Mouse (Mus musculus) right cerebral cortex, postnatal 36 days (tissue): ENCODE measurements around the gene Gfi1.

ENCODE experiments used
- DNase-seq, 2 experiments: peaks; one replicate each; pipeline ENCODE4 v3.0.0; 2022; ENCODE audit warnings: low spot score in 2 of 2, mixed read lengths in 1 of 2

The Gfi1 gene

DNA sequence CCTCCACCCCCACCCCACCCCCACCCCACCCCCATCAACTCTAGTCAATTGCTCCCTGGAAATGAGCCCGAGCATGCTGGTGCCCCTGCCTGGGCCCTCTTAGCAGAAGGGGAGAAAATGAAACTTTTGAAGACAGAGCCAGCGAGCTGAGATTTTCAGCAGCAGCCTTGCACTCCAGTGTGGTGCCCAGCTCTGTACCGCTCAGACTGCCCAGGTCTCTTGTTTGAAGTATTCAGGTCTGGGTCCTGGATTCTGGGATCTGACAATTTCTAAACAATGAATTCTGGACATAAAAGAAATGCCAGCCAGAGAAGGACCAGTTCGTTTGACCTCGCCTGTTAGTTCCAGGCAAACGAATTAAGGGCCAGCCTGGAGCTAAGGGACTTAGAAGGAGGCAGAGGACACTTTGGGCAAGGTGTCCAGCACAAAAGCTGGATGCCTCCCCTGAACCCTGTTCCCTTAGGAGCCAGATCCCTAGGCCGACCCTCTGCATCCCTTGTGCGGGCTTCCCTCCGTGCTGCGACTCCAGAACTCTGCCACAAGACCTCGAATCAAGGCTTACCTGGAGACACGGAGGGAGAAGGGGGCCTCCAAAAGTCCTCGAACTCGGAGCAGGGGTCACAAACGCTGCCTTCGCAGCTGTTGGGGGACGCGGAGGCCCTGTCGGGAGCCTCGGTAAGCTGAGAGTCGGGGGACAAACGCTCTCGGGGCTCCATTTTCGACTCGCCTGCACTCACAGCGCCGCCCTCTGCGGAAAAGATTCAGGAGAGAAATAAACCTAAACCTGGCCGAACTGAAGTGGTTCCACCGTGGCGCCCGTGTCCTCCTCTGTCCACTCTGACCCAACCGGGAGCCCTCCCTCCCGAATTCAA lies 2.9 kb downstream of the Gfi1 start:
- no peak for DNase-seq

DNA sequence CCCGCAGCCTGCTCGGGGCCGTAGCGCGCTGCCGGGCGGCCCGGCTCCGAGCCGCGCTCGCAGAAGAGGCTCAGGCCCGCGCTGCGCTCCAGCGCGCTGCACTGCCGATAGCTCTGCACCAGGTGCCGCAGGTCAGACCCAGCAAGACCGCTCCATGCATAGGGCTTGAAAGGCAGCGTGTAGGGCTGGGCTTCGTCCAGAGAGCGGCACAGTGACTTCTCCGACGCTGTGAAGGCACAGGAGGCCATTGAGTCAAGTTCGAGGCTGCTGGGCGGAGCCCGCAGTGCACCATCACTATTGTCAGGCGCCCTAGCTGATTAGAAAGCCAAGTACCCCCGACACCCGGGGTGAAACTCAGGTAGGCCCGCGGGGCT lies 4.2 kb downstream of the Gfi1 start:
- no peak for DNase-seq

GRCm38 (mm10) chr5:107720991-107721637 lies 4.7 kb downstream of the Gfi1 start:
- no peak for DNase-seq

- DNase-seq, result no peak
Measured at GRCm38 (mm10) chr5:107720511-107720910, 5.3 kb downstream of the Gfi1 start.

DNA sequence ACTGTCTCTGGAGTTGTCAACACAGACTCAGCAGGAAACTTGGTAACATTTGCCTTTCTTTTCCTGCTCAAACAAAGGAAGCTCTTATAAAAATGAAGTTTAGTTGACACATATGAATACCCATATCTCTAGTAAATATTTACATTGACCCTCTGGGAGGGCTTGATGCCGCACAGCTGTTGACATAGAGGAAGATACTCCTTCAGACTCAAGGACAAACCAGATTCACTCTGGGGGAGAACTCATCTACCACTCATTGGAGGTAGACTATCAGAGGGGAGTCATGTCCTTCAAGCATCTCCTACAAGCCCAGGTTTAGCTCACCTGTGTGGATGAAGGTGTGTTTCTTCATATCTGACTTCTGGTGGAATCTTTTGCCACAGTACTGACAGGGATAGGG lies 6.0 kb downstream of the Gfi1 start:
- no peak for DNase-seq

- DNase-seq, result no peak
Measured at GRCm38 (mm10) chr5:107719209-107719608, 6.6 kb downstream of the Gfi1 start.

DNA sequence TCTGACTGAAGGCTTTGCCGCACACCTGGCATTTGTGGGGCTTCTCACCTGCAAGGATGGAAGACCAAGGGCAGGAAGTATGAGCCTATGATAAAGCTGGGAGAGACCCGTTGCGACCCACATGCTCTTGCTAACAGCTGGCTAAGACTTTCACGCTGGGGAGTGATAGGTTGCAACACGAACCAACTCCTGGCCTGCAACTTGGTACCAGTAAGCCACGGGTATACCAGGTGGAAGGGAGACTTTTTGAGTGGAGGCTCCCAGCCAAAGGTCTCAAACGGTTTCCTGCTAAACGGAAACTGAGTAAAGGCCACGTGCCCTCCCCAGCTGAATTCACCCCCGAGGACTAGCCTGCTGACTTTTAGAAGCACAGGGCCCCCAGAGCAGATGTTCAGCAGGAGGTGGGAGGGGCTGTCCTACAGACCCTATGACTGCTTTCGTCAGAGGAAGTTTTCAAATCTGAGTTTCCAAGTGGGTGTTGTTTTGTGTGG lies 7.9 kb downstream of the Gfi1 start:
- DNase-seq, result no peak

GRCm38 (mm10) chr5:107711689-107712088 lies 14.1 kb downstream of the Gfi1 start:
- no peak for DNase-seq

- no peak for DNase-seq
Measured at GRCm38 (mm10) chr5:107708124-107708797, 17.6 kb downstream of the Gfi1 start.

GRCm38 (mm10) chr5:107706262-107706661 lies 19.6 kb downstream of the Gfi1 start:
- DNase-seq, result no peak

- DNase-seq, result no peak
Measured at GRCm38 (mm10) chr5:107705756-107706155, 20.1 kb downstream of the Gfi1 start.

- no peak for DNase-seq
Measured at GRCm38 (mm10) chr5:107703207-107703763, 22.6 kb downstream of the Gfi1 start.

GRCm38 (mm10) chr5:107701658-107702057 lies 24.2 kb downstream of the Gfi1 start:
- no peak for DNase-seq

DNA sequence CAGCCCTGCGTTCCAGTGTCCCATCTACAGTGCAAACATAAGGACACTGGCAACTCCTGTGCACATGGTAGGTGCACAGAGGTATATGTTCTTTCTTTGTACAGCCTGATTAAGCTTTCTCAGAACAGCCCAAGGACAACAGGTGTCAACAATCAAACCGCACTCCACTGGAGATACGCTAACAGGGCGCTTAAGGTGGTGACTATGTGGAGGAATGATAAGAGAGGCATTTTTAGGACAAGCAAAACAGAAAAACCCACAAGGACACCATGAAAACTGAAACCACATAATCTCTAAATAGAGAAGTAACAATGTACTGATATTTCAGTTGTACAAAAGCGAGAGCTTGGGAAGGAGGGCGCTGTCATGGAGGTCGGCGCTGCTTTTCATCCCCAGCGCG lies 25.0 kb downstream of the Gfi1 start:
- DNase-seq, result no peak

GRCm38 (mm10) chr5:107698888-107699287 lies 26.9 kb downstream of the Gfi1 start:
- DNase-seq, result no peak

GRCm38 (mm10) chr5:107695019-107695418 lies 30.8 kb downstream of the Gfi1 start:
- no peak for DNase-seq

DNA sequence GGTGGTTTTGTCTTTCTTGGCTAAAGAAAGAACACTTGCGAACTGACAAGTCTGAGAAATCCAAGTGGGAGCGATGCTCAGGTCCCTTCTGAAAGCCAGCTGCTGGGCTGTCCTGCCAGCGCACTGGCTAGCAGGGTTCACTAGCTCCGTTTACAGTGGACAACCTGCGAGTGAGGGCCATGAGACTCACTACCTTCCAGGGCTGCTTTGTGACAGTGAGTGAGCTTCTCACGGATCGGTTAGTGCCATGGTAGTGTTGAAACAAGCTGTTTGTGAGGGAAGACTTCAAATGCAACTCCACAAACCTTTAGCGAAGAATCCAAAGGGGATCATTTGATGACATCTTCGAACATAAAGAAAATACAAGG lies 37.4 kb downstream of the Gfi1 start:
- DNase-seq, result no peak

DNA sequence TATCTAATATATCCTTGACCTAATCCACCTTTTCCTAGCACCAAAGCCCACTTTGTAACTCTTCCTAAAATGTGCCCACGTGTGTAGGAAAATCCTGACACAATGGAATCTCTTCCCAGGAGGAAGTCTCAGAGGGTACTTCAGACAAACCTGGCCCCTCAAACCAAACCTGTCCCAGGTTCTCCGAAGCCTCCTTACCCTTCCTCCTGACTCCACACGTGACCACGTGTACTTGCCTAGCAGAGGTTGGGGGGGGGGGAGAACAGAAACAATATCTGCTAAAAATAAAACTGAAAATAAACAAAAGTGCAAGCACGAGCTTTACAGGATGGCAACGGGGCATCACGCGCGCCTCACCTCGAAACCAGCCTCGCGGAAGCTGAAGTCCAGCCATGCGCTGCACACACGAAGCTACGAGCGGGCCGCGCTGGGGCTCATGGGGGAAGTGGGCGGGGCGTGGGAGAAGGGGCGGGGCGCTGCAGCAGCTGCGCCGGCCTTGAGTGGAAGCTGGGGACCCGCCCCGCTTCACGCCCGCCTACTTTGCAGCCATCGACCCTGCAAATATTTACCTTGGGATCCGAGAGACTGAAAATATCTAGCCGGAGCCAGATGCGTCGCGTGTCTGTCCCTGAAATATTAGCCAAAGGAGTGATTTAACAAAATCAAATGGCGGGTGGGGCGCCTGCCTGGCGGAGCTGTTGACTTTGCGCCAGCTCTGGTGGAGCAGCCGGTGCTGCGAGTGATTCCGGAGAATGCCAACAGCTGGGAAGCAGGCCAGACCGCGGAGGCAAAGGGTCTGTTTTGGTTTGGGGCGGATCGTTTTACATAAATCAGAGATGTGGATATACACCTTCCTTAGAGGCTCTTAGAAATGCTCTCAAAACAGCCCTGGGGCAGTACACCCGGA lies 38.0 kb downstream of the Gfi1 start:
- peak; percentile 18 to 50 for DNase-seq

DNA sequence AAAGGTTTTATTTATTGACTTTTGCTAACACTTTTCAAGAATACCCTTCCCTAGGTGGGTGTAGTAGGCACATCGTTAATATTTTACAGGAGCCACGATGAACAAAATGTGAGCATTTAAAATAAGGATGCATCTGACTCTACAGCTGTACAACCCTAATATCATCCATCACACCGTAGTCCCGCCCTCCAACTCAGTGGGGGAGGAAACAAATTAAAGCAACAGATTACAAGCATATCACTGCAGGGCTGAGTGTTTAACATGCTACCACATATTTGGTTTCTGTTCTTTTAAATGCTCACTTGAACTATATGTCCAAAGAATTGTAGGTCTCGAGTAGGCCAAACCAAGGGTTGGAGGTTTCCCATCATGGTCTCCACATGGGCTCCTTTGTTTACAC lies 38.7 kb downstream of the Gfi1 start:
- DNase-seq, result no peak

GRCm38 (mm10) chr5:107684380-107684779 lies 41.5 kb downstream of the Gfi1 start:
- DNase-seq, result no peak

DNA sequence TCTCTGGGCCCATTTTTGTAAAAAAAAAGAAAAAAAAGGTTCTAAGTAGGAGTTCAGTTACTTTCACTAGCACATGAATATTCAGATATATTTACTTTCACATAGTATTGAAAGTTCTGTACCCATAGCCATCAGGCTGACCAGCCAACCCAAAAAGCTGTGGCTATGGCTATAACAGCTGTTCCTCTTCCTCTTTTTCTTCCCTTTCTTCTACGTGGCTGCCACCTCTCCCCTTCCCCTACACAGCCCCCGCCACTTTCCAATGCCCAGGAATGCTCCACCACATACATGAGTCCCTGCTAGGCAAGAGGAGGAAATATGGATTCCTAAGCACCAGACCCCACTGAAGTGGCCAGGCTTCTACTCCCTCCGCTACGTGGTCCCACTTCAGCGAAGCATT lies 44.5 kb downstream of the Gfi1 start:
- DNase-seq, result no peak
